Mouse (Mus musculus) stomach, embryonic 15.5 days (tissue): ENCODE data around the gene Uhrf1bp1. TPM values are rescaled to one million over a fixed set of nuclear protein-coding genes. Genes with fewer than 3 reads are reported as not detected.

ENCODE experiments used
- ATAC-seq: fragments of 200-750 bp; cut with Nextera tagmentation; 2 replicates; pipeline ENCODE4 v1.8.0; 2017; ENCODE audit warnings: low read depth, moderate number of reproducible peaks, moderate TSS enrichment; ENCODE audit not compliant: insufficient read depth, low FRiP score
- H3K27ac ChIP-seq: fragments of 300-500 bp; sonication (generic); 2 replicates; pipeline ENCODE4 v1.5.1; 2015; ENCODE audit warnings: mild to moderate bottlenecking, inconsistent platforms
- H3K27me3 ChIP-seq: fragments of 300-500 bp; sonication (generic); replicated peaks from 2 replicates; pipeline ENCODE4 v1.6.1; 2015; ENCODE audit warnings: inconsistent platforms
- H3K36me3 ChIP-seq: fragments of 300-500 bp; sonication (generic); 2 replicates; pipeline ENCODE4 v1.6.1; 2015; ENCODE audit warnings: inconsistent platforms
- H3K4me1 ChIP-seq: fragments of 300-500 bp; sonication (generic); 2 replicates; pipeline ENCODE4 v1.6.1; 2015; ENCODE audit warnings: inconsistent platforms
- H3K4me2 ChIP-seq: fragments of 300-500 bp; sonication (generic); 2 replicates; pipeline ENCODE4 v1.6.1; 2015; ENCODE audit warnings: mild to moderate bottlenecking, inconsistent platforms
- H3K4me3 ChIP-seq: fragments of 300-500 bp; sonication (generic); replicated peaks from 2 replicates; pipeline ENCODE4 v1.5.1; 2015; ENCODE audit warnings: inconsistent platforms
- H3K9ac ChIP-seq: fragments of 300-500 bp; sonication (generic); 2 replicates; pipeline ENCODE4 v1.6.1; 2015; ENCODE audit warnings: inconsistent platforms
- H3K9me3 ChIP-seq: fragments of 300-500 bp; sonication (generic); 2 replicates; pipeline ENCODE4 v1.6.1; 2016; ENCODE audit warnings: inconsistent platforms
- WGBS: fragments of 180-500 bp; shearing (Covaris S2); methylation state at CpG from one replicate; pipeline ENCODE4 v1.1.7; 2015; 5-methylcytosine and 5-hydroxymethylcytosine counted together
- polyA plus RNA-seq: library from polyadenylated mRNA; unstranded; fragments of >200 nt; fragmentation: Nextera tagmentation; extraction: Ambion mirVana; gene quantifications from 2 replicates; pipeline ENCODE4 v1.2.1, GENCODE M21; 2015

Gene Uhrf1bp1
- polyA plus RNA-seq, 1 experiment from 2014 or later, result 3.8 TPM

DNA sequence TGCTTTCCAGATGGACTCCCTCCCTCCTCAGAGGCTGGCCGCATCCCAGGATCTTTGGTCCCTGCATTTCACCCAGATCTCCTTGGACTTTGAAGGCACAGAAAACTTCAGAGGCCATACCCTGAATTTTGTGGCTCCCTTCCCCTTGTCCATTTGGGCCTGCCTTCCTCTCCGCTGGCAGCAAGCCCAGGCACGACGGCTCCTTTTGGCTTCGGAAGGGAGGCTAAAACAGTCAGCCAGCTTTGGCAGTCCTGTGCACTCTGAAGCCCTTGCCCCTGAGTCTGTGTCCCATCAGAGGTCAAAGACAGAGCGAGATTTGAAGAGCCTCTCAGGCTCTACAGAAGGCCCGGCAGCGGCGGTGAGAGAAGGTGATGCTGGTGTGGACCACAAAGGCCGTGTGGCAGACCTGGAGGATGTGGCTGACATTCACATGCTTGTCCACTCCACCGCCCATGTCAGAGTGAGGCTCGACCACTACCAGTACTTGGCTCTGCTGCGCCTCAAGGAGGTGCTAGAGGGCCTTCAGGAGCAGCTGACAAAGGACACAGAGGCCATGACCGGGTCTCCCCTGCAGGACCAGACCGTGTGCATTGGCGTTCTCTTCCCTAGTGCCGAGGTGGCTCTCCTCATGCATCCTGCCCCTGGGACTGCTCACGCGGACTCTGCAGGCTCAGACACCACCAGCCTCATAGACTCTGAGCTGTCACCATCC lies 30.4 kb downstream of the Uhrf1bp1 start:
- WGBS, result 80% methylated on average over 19 of the region's 19 CpGs
- no peak overlapping the region for H3K4me2 ChIP-seq
- no peak for ATAC-seq
- H3K4me3 ChIP-seq, result no peak overlapping the region
- no peaks in the 10 kb centered on the region for H3K4me1 ChIP-seq
- no peaks in the 10 kb centered on the region for H3K27me3 ChIP-seq
- H3K9me3 ChIP-seq, result no peaks in the 10 kb centered on the region
- H3K9ac ChIP-seq, result no peak overlapping the region
- H3K36me3 ChIP-seq, result peaks cover 44% of the 10 kb centered on the region
- H3K27ac ChIP-seq, result no peak overlapping the region

DNA sequence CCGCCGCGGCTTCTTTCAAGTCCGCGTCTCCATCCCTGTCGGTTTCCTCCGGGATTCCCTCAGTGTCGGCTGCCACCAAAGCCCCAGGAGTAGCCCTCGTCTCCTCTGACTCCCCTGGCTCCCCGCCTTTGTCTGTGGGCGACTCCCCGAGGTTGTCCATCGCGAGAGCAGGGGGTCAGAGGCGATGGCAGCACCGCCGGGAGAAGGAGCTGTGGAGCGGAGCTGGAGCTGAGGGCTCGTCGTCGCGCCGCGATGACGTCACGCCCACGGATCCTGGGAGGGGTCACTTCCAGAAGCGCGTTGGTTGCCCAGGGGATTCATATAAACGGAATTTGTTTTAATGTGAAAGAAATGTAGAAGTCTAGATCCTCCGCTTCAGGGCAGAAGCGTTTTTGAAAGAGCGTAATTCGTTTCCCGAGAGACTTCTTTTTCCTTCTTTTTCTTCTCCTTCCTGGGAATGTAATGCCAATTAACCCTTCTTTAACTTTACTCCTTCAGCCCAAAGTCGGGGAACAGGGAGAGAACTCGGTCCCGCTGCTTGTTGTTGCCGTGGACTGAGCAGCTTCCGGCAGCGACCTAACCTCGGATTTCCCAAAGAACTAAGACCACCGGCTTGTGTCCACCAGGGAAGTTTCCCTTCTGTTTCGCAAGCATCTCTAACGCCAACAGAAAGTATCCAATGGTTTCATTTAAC lies 51.4 kb downstream of the Uhrf1bp1 start:
- H3K36me3 ChIP-seq, result peaks cover 11% of the 10 kb centered on the region
- WGBS, result under 1% methylated on average over 45 of the region's 45 CpGs
- peak overlapping the region; percentile 90 for H3K9ac ChIP-seq
- ATAC-seq, result 0 out of 2 replicates have a peak, but pooled peaks have one; percentile 40
- peaks cover 19% of the 10 kb centered on the region for H3K4me1 ChIP-seq
- no peaks in the 10 kb centered on the region for H3K27me3 ChIP-seq
- H3K4me2 ChIP-seq, result peak overlapping the region; percentile 77
- H3K27ac ChIP-seq, result peak overlapping the region; percentile 58
- H3K9me3 ChIP-seq, result no peaks in the 10 kb centered on the region
- peak overlapping the region; percentile 98 for H3K4me3 ChIP-seq

DNA sequence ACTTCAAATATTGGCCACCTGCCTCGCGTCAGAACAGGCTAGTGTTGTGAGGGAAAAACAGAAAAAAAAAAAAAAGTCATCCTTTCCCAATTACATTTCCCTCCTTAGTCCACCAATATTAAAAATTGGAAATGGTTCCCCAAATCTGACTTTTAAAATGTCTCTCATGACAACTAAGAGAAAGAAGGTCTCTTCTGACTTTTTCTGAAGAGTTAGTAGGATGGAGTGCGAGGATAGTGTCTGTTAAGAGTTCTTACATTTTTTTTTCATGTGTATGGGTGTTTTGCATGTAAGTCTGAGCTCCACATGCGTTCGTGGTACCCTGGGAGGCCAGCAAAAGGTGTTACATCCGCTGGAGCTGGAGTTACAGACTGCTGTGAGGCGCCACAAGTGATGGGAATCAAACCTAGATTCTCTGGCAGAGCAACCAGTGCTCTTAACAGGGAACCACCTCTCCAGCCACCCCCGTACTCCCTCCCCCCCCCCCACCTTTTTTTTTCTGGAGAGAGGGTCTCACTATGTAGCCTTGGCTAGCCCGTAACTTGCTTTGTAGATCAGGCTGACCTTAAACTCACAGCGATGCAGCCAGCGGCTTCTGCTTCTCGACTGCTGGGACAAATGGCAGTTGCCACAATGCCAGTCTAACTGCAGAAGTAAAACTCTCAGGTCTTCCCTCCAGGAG lies 52.1 kb downstream of the Uhrf1bp1 start:
- H3K27ac ChIP-seq, result peak overlapping the region; percentile 90
- H3K27me3 ChIP-seq, result no peaks in the 10 kb centered on the region
- 0% methylated on average over 12 of the region's 12 CpGs for WGBS
- peak overlapping the region; percentile 98 for H3K4me3 ChIP-seq
- no peak; the same call in 1 of the 2 replicates for ATAC-seq
- H3K9ac ChIP-seq, result no peak overlapping the region
- peaks cover 6% of the 10 kb centered on the region; the same call in 1 of the 2 replicates for H3K36me3 ChIP-seq
- H3K9me3 ChIP-seq, result no peaks in the 10 kb centered on the region
- peak overlapping the region; percentile 77 for H3K4me2 ChIP-seq
- peaks cover 19% of the 10 kb centered on the region for H3K4me1 ChIP-seq

DNA sequence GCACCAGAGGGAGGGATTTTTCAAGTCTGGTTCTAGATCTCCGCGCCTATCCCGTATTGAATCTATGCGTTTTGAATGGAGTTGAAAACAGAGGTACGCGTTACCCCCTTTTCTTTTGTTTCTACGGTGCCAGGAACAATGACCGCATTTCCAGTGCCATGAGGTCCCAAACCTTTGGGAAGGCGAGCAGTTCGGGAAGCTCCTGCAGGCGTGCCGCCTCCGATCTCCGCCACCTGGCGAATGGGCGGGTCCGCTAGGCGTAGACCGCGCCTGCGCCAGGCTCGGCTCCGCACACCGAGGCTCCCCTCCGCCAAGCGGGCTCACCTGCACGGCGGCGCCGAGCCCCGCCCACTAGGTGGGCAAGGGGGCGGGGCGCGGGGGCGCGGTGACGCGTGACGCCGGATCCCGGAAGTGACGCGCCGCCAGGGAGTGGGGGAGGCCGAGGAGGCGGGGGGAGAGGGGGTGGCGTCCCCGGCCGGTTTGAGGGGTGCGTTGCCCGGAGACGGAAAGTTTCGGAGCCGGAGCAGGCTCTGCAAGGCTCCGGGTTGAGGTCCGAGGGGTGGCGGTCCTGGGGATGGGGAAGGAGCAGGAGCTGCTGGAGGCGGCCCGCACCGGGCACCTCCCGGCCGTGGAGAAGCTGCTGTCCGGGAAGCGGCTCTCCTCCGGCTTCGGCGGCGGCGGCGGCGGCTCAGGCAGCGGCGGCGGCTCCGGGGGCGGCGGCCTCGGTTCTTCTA lies 52.8 kb downstream of the Uhrf1bp1 start, which contains the start of gene Anks1:
TSS of gene Anks1 (plus strand) at position 419 of the 734 bp plus-strand sequence.
- H3K36me3 ChIP-seq, result peaks cover 6% of the 10 kb centered on the region; the same call in 1 of the 2 replicates
- peak within 1 kb of the TSS; percentile 90 for H3K27ac ChIP-seq
- peak within 1 kb of the TSS; percentile 82 for H3K9ac ChIP-seq
- H3K9me3 ChIP-seq, result no peaks in the 10 kb centered on the region
- peak; percentile 90 for ATAC-seq
- no peaks in the 10 kb centered on the region for H3K27me3 ChIP-seq
- WGBS, result under 1% methylated on average over 75 of the region's 78 CpGs
- H3K4me2 ChIP-seq, result peak within 1 kb of the TSS; percentile 77
- peaks cover 19% of the 10 kb centered on the region for H3K4me1 ChIP-seq
- peak within 1 kb of the TSS; percentile 98 for H3K4me3 ChIP-seq

DNA sequence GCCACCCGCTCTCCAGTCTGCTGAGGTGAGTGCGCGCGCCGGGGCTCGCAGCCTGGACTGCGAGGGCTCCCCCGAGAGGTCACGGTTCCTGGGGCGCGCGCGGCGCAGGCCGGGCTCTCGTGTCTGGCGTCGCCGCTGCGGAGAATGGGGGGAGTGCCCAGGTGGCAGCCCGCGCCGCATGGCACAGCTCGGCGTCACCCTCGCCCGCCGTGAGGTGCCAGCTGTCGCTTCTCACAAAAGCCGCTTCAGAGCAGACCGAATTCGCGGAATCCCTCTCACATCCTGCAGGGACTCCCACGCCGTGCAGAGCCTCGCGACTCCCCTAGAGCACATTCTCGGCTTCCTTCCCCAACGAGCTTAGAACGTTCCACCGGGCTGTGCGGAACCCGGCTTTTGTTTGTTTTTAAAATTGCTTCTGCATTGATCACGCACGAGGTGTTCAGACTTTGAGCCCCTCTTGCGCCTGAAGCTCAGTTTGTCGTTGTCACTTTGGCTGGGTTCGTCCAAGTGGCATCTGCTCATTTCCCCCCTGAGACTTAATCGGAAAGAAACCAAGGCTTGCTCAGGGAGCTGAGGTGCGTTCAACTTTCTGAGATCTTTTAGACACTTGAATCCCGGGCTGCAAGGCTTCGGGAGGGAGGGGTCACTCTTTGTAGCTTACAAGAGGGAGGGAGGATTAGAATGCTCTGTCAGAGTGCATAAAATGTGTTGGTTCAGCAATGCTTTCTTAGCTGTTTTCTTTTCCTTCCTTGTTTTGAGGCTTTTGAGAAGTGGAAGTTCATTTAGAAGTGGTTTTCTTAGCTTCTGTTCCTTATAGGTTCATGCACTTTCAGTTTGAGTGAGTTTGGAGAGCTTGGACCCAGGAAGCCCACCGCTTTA lies 53.6 kb downstream of the Uhrf1bp1 start, which contains the start of gene Taf11:
TSS of gene Taf11 (minus strand) at position 223 of the 879 bp plus-strand sequence.
- WGBS, result 1% methylated on average over 53 of the region's 53 CpGs
- H3K4me2 ChIP-seq, result peak within 1 kb of the TSS; percentile 77
- peak; percentile 16 for ATAC-seq
- no peaks in the 10 kb centered on the region for H3K27me3 ChIP-seq
- peaks cover 1% of the 10 kb centered on the region; the same call in 1 of the 2 replicates for H3K36me3 ChIP-seq
- H3K4me3 ChIP-seq, result peak within 1 kb of the TSS; percentile 98
- H3K9ac ChIP-seq, result peak within 1 kb of the TSS; percentile 82
- no peaks in the 10 kb centered on the region for H3K9me3 ChIP-seq
- peaks cover 19% of the 10 kb centered on the region for H3K4me1 ChIP-seq
- H3K27ac ChIP-seq, result peak within 1 kb of the TSS; percentile 90

DNA sequence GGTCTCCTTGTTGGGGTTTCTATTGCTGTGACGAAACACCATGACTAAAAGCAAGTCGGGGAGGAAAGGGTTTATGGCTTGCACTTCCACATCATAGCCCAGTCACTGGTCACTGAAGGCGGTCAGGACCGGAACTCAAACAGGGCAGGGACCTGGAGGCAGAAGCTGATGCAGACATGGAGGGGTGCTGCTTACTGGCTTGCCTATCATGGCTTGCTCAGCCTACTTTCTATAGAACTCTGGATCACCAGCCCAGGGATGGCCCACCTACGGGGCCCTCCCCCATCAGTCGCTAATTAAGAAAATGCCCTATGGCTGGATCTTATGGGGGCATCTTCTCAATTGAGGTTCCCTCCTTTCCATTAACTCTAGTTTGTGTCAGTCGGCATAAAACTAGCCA lies 55.1 kb downstream of the Uhrf1bp1 start:
- no peak overlapping the region; the same call in 1 of the 2 replicates for H3K4me2 ChIP-seq
- 91% methylated on average over 7 of the region's 7 CpGs for WGBS
- H3K27me3 ChIP-seq, result no peaks in the 10 kb centered on the region
- no peak for ATAC-seq
- no peak overlapping the region for H3K4me3 ChIP-seq
- H3K27ac ChIP-seq, result no peak overlapping the region
- H3K9me3 ChIP-seq, result no peaks in the 10 kb centered on the region
- peaks cover 19% of the 10 kb centered on the region for H3K4me1 ChIP-seq
- H3K9ac ChIP-seq, result no peak overlapping the region
- no peaks in the 10 kb centered on the region; the same call in 1 of the 2 replicates for H3K36me3 ChIP-seq

DNA sequence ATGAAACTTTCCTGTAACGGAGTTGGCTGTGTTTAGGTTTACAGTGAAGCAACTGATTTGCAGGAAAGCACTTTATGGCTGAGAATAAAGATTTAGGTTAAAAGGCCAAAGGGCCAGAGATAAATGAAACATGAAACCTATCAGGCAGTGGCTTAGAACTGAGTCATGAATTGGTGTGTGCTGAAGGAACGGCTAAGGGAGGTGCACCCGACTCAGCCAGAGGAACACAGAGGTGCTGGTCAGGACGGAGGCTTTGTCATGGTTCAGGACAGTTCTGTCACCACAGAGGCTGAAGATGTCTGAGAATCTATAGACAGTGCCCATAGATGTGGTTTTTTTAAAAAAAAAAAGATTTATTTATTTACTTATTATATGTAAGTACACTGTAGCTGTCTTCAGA lies 58.5 kb downstream of the Uhrf1bp1 start:
- no peak for ATAC-seq
- Histone ChIP-seq H3K9ac (no peak overlapping the region), H3K9me3 (no peaks in the 10 kb centered on the region), H3K27me3 (no peaks in the 10 kb centered on the region), H3K36me3 (no peaks in the 10 kb centered on the region; the same call in 1 of the 2 replicates), H3K4me3 (no peak overlapping the region), H3K27ac (no peak overlapping the region), H3K4me2 (no peak overlapping the region), H3K4me1 (peaks cover 12% of the 10 kb centered on the region)
- WGBS, result 63% methylated on average over 4 of the region's 4 CpGs

DNA sequence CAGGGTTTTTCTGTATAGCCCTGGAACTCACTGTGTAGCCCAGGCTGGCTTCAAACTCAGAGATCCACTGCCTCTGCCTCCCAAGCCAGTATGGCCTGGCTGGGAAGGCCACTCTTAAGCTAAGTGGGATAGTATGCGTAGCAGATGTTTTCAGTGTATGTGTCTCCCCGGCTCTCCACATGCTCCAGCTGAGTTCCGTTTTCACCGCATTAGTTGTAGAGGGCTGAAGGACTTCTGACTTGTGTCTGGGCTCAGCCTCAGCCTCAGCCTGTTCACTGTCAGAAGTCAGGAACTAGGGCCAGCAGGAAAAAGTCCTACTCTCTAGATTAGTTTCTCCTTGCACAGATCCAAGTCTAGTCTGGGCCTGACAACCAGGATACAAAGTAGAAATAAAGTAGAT lies 60.1 kb downstream of the Uhrf1bp1 start:
- Histone ChIP-seq H3K4me1 (peaks cover 15% of the 10 kb centered on the region), H3K4me2 (no peak overlapping the region), H3K9ac (no peak overlapping the region), H3K27me3 (no peaks in the 10 kb centered on the region), H3K36me3 (no peaks in the 10 kb centered on the region; the same call in 1 of the 2 replicates), H3K4me3 (no peak overlapping the region), H3K27ac (peak overlapping the region; percentile 72; the same call in 1 of the 2 replicates), H3K9me3 (no peaks in the 10 kb centered on the region)
- ATAC-seq, result 0 out of 2 replicates have a peak, but pooled peaks have one; percentile 17
- WGBS, result 64% methylated on average over 4 of the region's 4 CpGs

DNA sequence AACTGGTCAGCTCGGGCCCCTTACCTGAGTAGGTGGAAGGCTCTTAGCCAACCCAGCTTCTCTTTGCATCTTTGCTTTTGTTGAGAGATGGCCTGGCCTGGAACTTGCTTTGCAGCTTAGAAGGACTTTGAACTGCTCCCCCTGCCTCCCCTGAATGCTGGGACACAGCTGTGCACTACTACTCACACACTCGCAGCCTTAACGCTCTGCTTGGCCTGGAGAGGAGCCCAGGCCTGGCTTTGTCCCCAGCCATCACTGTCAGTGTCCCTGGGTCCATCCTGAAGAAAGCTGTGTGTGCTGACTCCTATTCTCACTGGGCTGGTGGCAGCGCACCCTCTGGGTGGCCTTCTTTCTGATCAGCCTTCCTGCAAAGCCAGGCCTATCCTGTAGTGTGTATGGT lies 64.4 kb downstream of the Uhrf1bp1 start:
- Histone ChIP-seq H3K27ac (peak overlapping the region; percentile 26; the same call in 1 of the 2 replicates), H3K36me3 (no peaks in the 10 kb centered on the region), H3K4me2 (no peak overlapping the region), H3K9me3 (no peaks in the 10 kb centered on the region), H3K4me1 (peaks cover 26% of the 10 kb centered on the region), H3K9ac (no peak overlapping the region), H3K4me3 (no peak overlapping the region), H3K27me3 (no peaks in the 10 kb centered on the region)
- WGBS, result 63% methylated on average over 4 of the region's 4 CpGs
- no peak for ATAC-seq

DNA sequence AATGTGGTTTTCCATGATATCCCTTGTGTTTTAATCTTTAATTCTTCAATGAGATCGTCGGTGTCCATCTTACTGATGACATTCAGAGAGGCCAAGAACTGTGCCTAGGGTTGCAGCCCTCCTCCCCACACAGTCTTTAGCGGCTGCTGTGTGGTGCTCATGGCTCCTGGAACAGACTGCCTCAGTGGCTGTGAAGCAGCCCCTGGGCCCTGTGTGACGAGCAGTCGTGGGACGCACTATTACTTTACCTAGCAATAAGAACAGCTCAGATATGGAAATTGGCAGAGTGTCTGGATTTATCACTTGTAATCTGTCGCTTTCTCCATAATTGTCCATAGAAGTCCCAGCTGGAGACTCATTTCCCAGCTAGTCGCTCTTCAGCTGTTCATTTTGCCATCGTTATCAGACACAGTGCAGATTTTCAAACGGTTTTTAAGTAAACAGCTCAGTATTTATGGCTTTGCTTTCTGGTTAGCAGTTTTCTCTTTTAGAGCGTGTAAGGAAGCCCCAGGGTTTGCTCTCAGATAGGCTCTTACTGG lies 66.0 kb downstream of the Uhrf1bp1 start:
- 60% methylated on average over 11 of the region's 11 CpGs for WGBS
- Histone ChIP-seq H3K4me1 (peaks cover 36% of the 10 kb centered on the region), H3K4me3 (no peak overlapping the region), H3K4me2 (no peak overlapping the region), H3K9ac (no peak overlapping the region), H3K27me3 (no peaks in the 10 kb centered on the region), H3K27ac (peak overlapping the region; percentile 17; the same call in 1 of the 2 replicates), H3K9me3 (no peaks in the 10 kb centered on the region), H3K36me3 (no peaks in the 10 kb centered on the region)
- ATAC-seq, result no peak
